Mouse (Mus musculus): ENCODE results near the gene Smc5. TPM values are rescaled to one million over a fixed set of nuclear protein-coding genes. Genes with fewer than 3 reads are reported as not detected.
A peak's percentile ranks its signal among the peaks of the same experiment; 100 is the strongest.

Smc5 gene
- polyA plus RNA-seq (2015; fragmentation: Nextera tagmentation; extraction: Ambion mirVana), result 42.2 and 44.9 TPM in 2 replicates

- Histone ChIP-seq H3K27ac (peak within 1 kb of the TSS; percentile 81), H3K9me3 (no peaks in the 10 kb centered on the region), H3K9ac (peak within 1 kb of the TSS; percentile 96), H3K4me3 (peak within 1 kb of the TSS; percentile 87), H3K27me3 (no peaks in the 10 kb centered on the region), H3K4me1 (peaks cover 8% of the 10 kb centered on the region), H3K4me2 (peak within 1 kb of the TSS; percentile 65), H3K36me3 (peaks cover 4% of the 10 kb centered on the region)
- WGBS, result under 1% methylated on average over 69 of the region's 69 CpGs
- ATAC-seq (ENCODE audit: insufficient number of reproducible peaks, insufficient read depth, low FRiP score, low TSS enrichment, low read depth), result peak; percentile 92
Observed at GRCm38 (mm10) chr19:23273355-23274053, at the start of gene Smc5. TSS of gene Smc5 (minus strand) at chr19:23273897.

DNA sequence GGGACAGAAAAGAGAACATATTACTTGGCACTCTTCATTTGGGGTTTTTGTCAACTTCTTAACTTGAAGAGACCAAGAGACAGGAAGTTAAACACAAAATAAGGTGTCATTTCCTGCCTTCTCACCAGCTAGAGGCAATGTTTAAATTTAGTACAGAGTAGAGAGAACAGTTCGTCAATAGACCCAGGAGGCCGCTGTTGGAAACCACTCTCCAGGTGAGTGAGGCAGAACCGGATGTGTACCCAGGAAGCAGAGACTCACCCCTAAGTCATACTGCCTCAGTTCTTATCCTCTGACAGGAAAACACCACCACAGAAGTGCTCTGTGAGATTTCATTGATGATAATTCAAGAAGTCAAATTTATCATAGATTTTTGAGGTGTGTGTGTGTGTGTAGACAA is 49.4 kb upstream of the Smc5 start:
- no peak for ATAC-seq (ENCODE audit: insufficient number of reproducible peaks, insufficient read depth, low FRiP score, low TSS enrichment, low read depth)
- H3K4me2 ChIP-seq, result no peak overlapping the region
- no peak overlapping the region for H3K4me3 ChIP-seq
- H3K9ac ChIP-seq, result no peak overlapping the region
- no peaks in the 10 kb centered on the region for H3K36me3 ChIP-seq
- H3K27ac ChIP-seq, result no peak overlapping the region
- H3K4me1 ChIP-seq, result 0 out of 2 replicates have a peak, but pooled peaks cover 2% of the 10 kb centered on the region
- H3K9me3 ChIP-seq, result no peaks in the 10 kb centered on the region
- 71% methylated on average over 3 of the region's 3 CpGs for WGBS
- no peaks in the 10 kb centered on the region for H3K27me3 ChIP-seq

- Histone ChIP-seq H3K4me3 (no peak overlapping the region), H3K4me2 (no peak overlapping the region), H3K36me3 (no peaks in the 10 kb centered on the region), H3K27me3 (no peaks in the 10 kb centered on the region), H3K27ac (no peak overlapping the region), H3K4me1 (no peaks in the 10 kb centered on the region), H3K9me3 (no peaks in the 10 kb centered on the region), H3K9ac (no peak overlapping the region)
- 82% methylated on average over 5 of the region's 5 CpGs for WGBS
- ATAC-seq (ENCODE audit: insufficient number of reproducible peaks, insufficient read depth, low FRiP score, low TSS enrichment, low read depth), result no peak
Observed at GRCm38 (mm10) chr19:23317989-23318358, 44.3 kb upstream of the Smc5 start.

GRCm38 (mm10) chr19:23317295-23317988 is 43.7 kb upstream of the Smc5 start:
- Histone ChIP-seq H3K4me2 (no peak overlapping the region), H3K36me3 (no peaks in the 10 kb centered on the region), H3K9me3 (no peaks in the 10 kb centered on the region), H3K27me3 (no peaks in the 10 kb centered on the region), H3K4me3 (no peak overlapping the region), H3K27ac (no peak overlapping the region), H3K4me1 (no peaks in the 10 kb centered on the region), H3K9ac (no peak overlapping the region)
- ATAC-seq (ENCODE audit: insufficient number of reproducible peaks, insufficient read depth, low FRiP score, low TSS enrichment, low read depth), result no peak
- 70% methylated on average over 5 of the region's 5 CpGs for WGBS

GRCm38 (mm10) chr19:23316851-23317250 is 43.2 kb upstream of the Smc5 start:
- H3K9ac ChIP-seq, result no peak overlapping the region
- no peaks in the 10 kb centered on the region for H3K27me3 ChIP-seq
- no peaks in the 10 kb centered on the region for H3K36me3 ChIP-seq
- H3K4me1 ChIP-seq, result no peaks in the 10 kb centered on the region
- 91% methylated on average over 5 of the region's 5 CpGs for WGBS
- H3K27ac ChIP-seq, result no peak overlapping the region
- H3K4me3 ChIP-seq, result no peak overlapping the region
- no peaks in the 10 kb centered on the region for H3K9me3 ChIP-seq
- no peak overlapping the region for H3K4me2 ChIP-seq
- ATAC-seq (ENCODE audit: insufficient number of reproducible peaks, insufficient read depth, low FRiP score, low TSS enrichment, low read depth), result no peak

DNA sequence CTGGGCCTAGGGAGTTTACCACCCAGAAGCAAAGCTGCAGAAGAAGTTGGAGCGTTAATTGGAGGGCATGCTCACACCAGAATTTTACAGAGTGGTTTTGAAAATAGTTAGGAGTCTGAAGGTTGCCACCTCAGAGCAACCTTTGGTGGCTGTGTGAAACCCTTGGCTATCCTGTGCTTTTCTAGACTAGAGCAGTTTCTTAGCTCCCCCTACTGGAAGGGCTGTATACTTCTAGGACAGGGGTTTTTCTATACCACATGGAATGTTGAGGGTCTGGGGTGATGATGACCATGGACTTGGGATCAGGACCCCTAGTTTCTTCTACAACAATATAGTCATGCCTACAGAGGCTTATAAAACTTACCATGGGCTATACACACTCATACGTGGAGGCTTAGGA is 36.3 kb upstream of the Smc5 start:
- Histone ChIP-seq H3K4me3 (no peak overlapping the region), H3K4me2 (no peak overlapping the region), H3K27ac (no peak overlapping the region), H3K36me3 (no peaks in the 10 kb centered on the region), H3K4me1 (no peaks in the 10 kb centered on the region), H3K9ac (no peak overlapping the region), H3K27me3 (no peaks in the 10 kb centered on the region), H3K9me3 (no peaks in the 10 kb centered on the region)
- WGBS, result 89% methylated on average over 2 of the region's 2 CpGs
- no peak for ATAC-seq (ENCODE audit: insufficient number of reproducible peaks, insufficient read depth, low FRiP score, low TSS enrichment, low read depth)

DNA sequence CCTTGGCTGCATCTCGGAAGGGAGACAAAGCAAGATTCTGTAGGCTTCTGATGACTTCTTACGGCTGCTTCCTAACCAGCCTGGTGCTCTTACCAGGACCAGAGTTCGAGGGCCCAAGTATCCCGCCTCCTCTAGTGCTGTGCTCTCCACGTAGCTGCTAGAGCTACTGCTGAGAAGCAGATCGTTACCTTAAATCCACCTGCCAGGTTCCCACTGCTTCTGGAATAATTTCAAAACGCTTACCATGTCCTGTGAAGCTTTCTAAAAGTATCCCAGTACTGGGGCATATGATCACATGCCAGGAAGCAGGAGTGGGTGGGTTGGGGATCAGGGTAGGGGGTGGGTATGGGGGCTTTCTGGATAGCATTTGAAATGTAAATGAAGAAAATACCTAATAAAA is 33.0 kb upstream of the Smc5 start:
- Histone ChIP-seq H3K4me2 (no peak overlapping the region), H3K36me3 (no peaks in the 10 kb centered on the region), H3K27ac (no peak overlapping the region), H3K4me1 (no peaks in the 10 kb centered on the region), H3K4me3 (no peak overlapping the region), H3K27me3 (no peaks in the 10 kb centered on the region), H3K9me3 (no peaks in the 10 kb centered on the region), H3K9ac (no peak overlapping the region)
- no peak for ATAC-seq (ENCODE audit: insufficient number of reproducible peaks, insufficient read depth, low FRiP score, low TSS enrichment, low read depth)
- WGBS, result 84% methylated on average over 7 of the region's 7 CpGs

GRCm38 (mm10) chr19:23299987-23300386 is 26.3 kb upstream of the Smc5 start:
- 86% methylated on average over 3 of the region's 3 CpGs for WGBS
- no peaks in the 10 kb centered on the region for H3K27me3 ChIP-seq
- no peak overlapping the region for H3K4me3 ChIP-seq
- no peak overlapping the region for H3K27ac ChIP-seq
- H3K36me3 ChIP-seq, result no peaks in the 10 kb centered on the region
- no peaks in the 10 kb centered on the region for H3K4me1 ChIP-seq
- no peak overlapping the region for H3K4me2 ChIP-seq
- H3K9ac ChIP-seq, result no peak overlapping the region
- ATAC-seq (ENCODE audit: insufficient number of reproducible peaks, insufficient read depth, low FRiP score, low TSS enrichment, low read depth), result no peak
- no peaks in the 10 kb centered on the region for H3K9me3 ChIP-seq

GRCm38 (mm10) chr19:23298917-23299316 is 25.2 kb upstream of the Smc5 start:
- WGBS, result 93% methylated on average over 1 of the region's 1 CpGs
- H3K9me3 ChIP-seq, result no peaks in the 10 kb centered on the region
- no peaks in the 10 kb centered on the region for H3K36me3 ChIP-seq
- no peak overlapping the region for H3K4me3 ChIP-seq
- no peak overlapping the region for H3K4me2 ChIP-seq
- no peaks in the 10 kb centered on the region for H3K27me3 ChIP-seq
- H3K9ac ChIP-seq, result no peak overlapping the region
- no peak for ATAC-seq (ENCODE audit: insufficient number of reproducible peaks, insufficient read depth, low FRiP score, low TSS enrichment, low read depth)
- H3K4me1 ChIP-seq, result no peaks in the 10 kb centered on the region
- H3K27ac ChIP-seq, result no peak overlapping the region

DNA sequence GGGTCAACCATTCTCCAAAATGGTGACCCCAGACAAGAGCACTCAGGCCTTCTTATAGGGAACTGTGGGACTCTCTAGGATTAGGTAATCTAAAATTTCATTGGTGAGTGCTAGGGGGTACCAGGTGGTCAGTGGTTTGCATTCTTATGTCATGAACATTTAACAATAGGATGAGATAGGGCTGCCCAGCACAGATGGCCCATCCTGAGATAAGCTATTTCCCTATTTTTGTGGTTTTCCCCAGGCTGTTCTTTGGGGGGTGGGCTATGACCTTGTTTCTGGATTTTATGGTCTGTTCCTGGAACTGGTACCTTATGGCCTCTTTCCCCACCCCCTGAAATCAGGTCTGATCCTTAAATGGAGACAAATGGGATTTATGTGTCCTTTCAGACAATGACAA is 23.5 kb upstream of the Smc5 start:
- H3K9me3 ChIP-seq, result no peaks in the 10 kb centered on the region
- H3K36me3 ChIP-seq, result no peaks in the 10 kb centered on the region
- no peak overlapping the region for H3K27ac ChIP-seq
- no peaks in the 10 kb centered on the region for H3K27me3 ChIP-seq
- no peak overlapping the region for H3K4me3 ChIP-seq
- H3K4me2 ChIP-seq, result no peak overlapping the region
- ATAC-seq (ENCODE audit: insufficient number of reproducible peaks, insufficient read depth, low FRiP score, low TSS enrichment, low read depth), result no peak
- H3K4me1 ChIP-seq, result no peaks in the 10 kb centered on the region
- H3K9ac ChIP-seq, result no peak overlapping the region

DNA sequence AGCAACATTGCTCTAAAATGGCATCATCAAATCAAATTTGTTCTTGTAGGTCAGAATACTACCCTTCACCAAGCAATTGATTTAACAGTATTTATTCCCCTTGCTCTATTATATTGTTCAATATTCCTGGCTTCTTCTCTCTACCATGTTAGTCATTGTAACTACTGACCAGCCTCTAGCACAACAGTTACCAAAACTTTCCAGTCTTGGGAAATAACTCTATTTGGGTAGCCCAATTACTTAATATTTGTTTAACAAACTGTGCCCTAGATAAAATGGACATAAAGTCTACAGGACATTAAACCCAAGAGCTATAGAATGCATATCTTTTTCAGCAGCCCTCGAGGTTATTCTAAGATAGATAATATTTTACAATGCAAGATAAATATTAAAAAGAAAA is 15.6 kb upstream of the Smc5 start:
- H3K4me1 ChIP-seq, result no peaks in the 10 kb centered on the region
- H3K36me3 ChIP-seq, result no peaks in the 10 kb centered on the region
- 0 out of 2 replicates have a peak, but pooled peaks cover 2% of the 10 kb centered on the region for H3K9me3 ChIP-seq
- H3K27ac ChIP-seq, result no peak overlapping the region
- no peak overlapping the region for H3K4me3 ChIP-seq
- WGBS, result 77% methylated on average over 1 of the region's 1 CpGs
- H3K4me2 ChIP-seq, result no peak overlapping the region
- H3K9ac ChIP-seq, result no peak overlapping the region
- ATAC-seq (ENCODE audit: insufficient number of reproducible peaks, insufficient read depth, low FRiP score, low TSS enrichment, low read depth), result no peak
- H3K27me3 ChIP-seq, result no peaks in the 10 kb centered on the region
